9 mouse cellular contexts compared by ENCODE assay signal in genomic region chr12:8291157-8291853, GRCm38 (mm10). TPM values are rescaled to one million over a fixed set of nuclear protein-coding genes. Genes with fewer than 3 reads are reported as not detected.
DNase-seq lines count a peak whose midpoint lies in the region; ATAC-seq and TF ChIP-seq lines count a peak whose summit lies in the region.
"Had no signal": no experiment of that assay in that cellular context is flagged by ENCODE, and none has a peak within 500 bp of the region (broad histone marks: within the 10 kb centered on the region; RNA-seq: fewer than 3 reads in every experiment).

No protein-coding gene starts in this region.

- peak; percentile 26 to 38 for DNase-seq in heart, postnatal 10 days
- DNase-seq in cerebellum, postnatal 4 days (ENCODE audit: low spot score in 2 of 2): peak; percentile 25 to 67
- peak; percentile 19 for DNase-seq in limb, embryonic 11.5 days (ENCODE audit: low spot score)
- DNase-seq in lung, postnatal 0 days (ENCODE audit: low spot score): no peak
- no peak for DNase-seq in layer of hippocampus, postnatal 14 days (ENCODE audit: low spot score in 2 of 2)

- no peak overlapping the region for H3K4me2 ChIP-seq in heart, embryonic 12.5 days
- no peak overlapping the region for H3K4me2 ChIP-seq in limb, embryonic 11.5 days (ENCODE audit: low read depth, severe bottlenecking)
- no peak overlapping the region for H3K4me2 ChIP-seq in liver, embryonic 12.5 days
- H3K4me2 ChIP-seq in lung, postnatal 0 days (replicated peaks; ENCODE audit: low read depth, low read length): no peak overlapping the region

- no peaks in the 10 kb centered on the region for H3K4me1 ChIP-seq in heart, embryonic 12.5 days (replicated peaks)
- H3K4me1 ChIP-seq in limb, embryonic 11.5 days (ENCODE audit: control insufficient read depth, insufficient read depth, low read length): no peaks in the 10 kb centered on the region
- H3K4me1 ChIP-seq in liver, embryonic 12.5 days: no peaks in the 10 kb centered on the region
- no peaks in the 10 kb centered on the region for H3K4me1 ChIP-seq in lung, postnatal 0 days (ENCODE audit: insufficient read depth, low read depth, low read length)

- intact Hi-C loops in heart, postnatal 10 days (cut with DNase I): no loop called here

- H3K9ac ChIP-seq in heart, embryonic 12.5 days: no peak overlapping the region
- H3K9ac ChIP-seq in limb, embryonic 11.5 days (ENCODE audit: low read length): no peak overlapping the region
- no peak overlapping the region for H3K9ac ChIP-seq in liver, embryonic 12.5 days
- H3K9ac ChIP-seq in lung, postnatal 0 days (replicated peaks; ENCODE audit: low read depth): no peak overlapping the region

- no peaks in the 10 kb centered on the region; the same call in 1 of the 2 replicates for H3K9me3 ChIP-seq in heart, embryonic 12.5 days (replicated peaks)
- no peaks in the 10 kb centered on the region; the same call in 1 of the 2 replicates for H3K9me3 ChIP-seq in limb, embryonic 11.5 days (ENCODE audit: control insufficient read depth, low read length)
- no peaks in the 10 kb centered on the region for H3K9me3 ChIP-seq in liver, embryonic 12.5 days (replicated peaks)
- H3K9me3 ChIP-seq in lung, postnatal 0 days (ENCODE audit: low read length): no peaks in the 10 kb centered on the region
- H3K9me3 ChIP-seq: megakaryocyte, embryonic 14.5 days had no signal

- H3K4me3 ChIP-seq in heart, embryonic 12.5 days: no peak overlapping the region
- H3K4me3 ChIP-seq in limb, embryonic 11.5 days (ENCODE audit: low read depth, low read length): no peak overlapping the region
- H3K4me3 ChIP-seq in liver, embryonic 12.5 days: no peak overlapping the region
- no peak overlapping the region for H3K4me3 ChIP-seq in lung, postnatal 0 days (ENCODE audit: low read depth, low read length)
- H3K4me3 ChIP-seq: megakaryocyte, embryonic 14.5 days had no signal

- no peak for ATAC-seq in heart, embryonic 12.5 days (ENCODE audit: insufficient number of reproducible peaks, low FRiP score)
- ATAC-seq in cerebellum, adult (ENCODE audit: insufficient number of reproducible peaks, low FRiP score, low TSS enrichment): peak; percentile 54
- no peak for ATAC-seq in limb, embryonic 11.5 days (ENCODE audit: insufficient number of reproducible peaks, low FRiP score, low TSS enrichment, low read depth)
- ATAC-seq in liver, embryonic 12.5 days: no peak
- no peak for ATAC-seq in lung, postnatal 0 days

- H3K27me3 ChIP-seq in heart, embryonic 12.5 days (replicated peaks): peaks cover 23% of the 10 kb centered on the region
- H3K27me3 ChIP-seq in limb, embryonic 11.5 days (ENCODE audit: control insufficient read depth, insufficient read depth, low read length): no peaks in the 10 kb centered on the region; the same call in none of the 2 replicates
- H3K27me3 ChIP-seq in liver, embryonic 12.5 days (replicated peaks): peaks cover 29% of the 10 kb centered on the region
- H3K27me3 ChIP-seq in lung, postnatal 0 days (replicated peaks; ENCODE audit: insufficient read depth, low read length): 0 out of 2 replicates have a peak, but pooled peaks cover 4% of the 10 kb centered on the region

- TF ChIP-seq CTCF in lung, postnatal 0 days (IDR thresholded peaks at IDR 0.05): no peak

- WGBS in heart, embryonic 12.5 days: 72% methylated on average over 15 of the region's 15 CpGs
- WGBS in limb, embryonic 11.5 days: 71% methylated on average over 15 of the region's 15 CpGs
- WGBS in liver, embryonic 12.5 days (ENCODE audit: insufficient replicate concordance): 73% methylated on average over 15 of the region's 15 CpGs
- 69% methylated on average over 15 of the region's 15 CpGs for WGBS in lung, postnatal 0 days

- H3K27ac ChIP-seq in heart, embryonic 12.5 days (ENCODE audit: poor library complexity, severe bottlenecking): no peak overlapping the region
- H3K27ac ChIP-seq in limb, embryonic 11.5 days (replicated peaks; ENCODE audit: low read depth, low read length): no peak overlapping the region
- no peak overlapping the region for H3K27ac ChIP-seq in liver, embryonic 12.5 days
- no peak overlapping the region for H3K27ac ChIP-seq in lung, postnatal 0 days (ENCODE audit: low read length)

- TF ChIP-seq EP300 in lung, postnatal 0 days (IDR thresholded peaks at IDR 0.05): no peak

- H3K36me3 ChIP-seq in heart, embryonic 12.5 days: peaks cover 8% of the 10 kb centered on the region
- no peaks in the 10 kb centered on the region for H3K36me3 ChIP-seq in limb, embryonic 11.5 days (ENCODE audit: control insufficient read depth, insufficient read depth, low read length)
- H3K36me3 ChIP-seq in liver, embryonic 12.5 days: no peaks in the 10 kb centered on the region
- H3K36me3 ChIP-seq in lung, postnatal 0 days (ENCODE audit: insufficient read depth, low read length): no peaks in the 10 kb centered on the region

RNA-seq across cellular contexts. Expression of gene Gdf7, which starts 10.4 kb away (rescaled TPM):
- total RNA-seq in heart, postnatal 10 days (2021): under 1 TPM in 1 of 2 experiments, not detected in 1; 0.48 TPM
- polyA plus RNA-seq in heart, embryonic 12.5 days (2016; fragmentation: Nextera tagmentation; extraction: Ambion mirVana): 0.24 and 0.27 TPM in 2 replicates
- 0.13 and 0.23 TPM in 2 replicates for polyA plus RNA-seq in limb, embryonic 11.5 days (2014; fragmentation: Nextera tagmentation; extraction: Ambion mirVana)
- not detected in 2 replicates for polyA plus RNA-seq in liver, embryonic 12.5 days (2016; fragmentation: Nextera tagmentation; extraction: Ambion mirVana)
- not detected in 2 replicates for polyA plus RNA-seq in lung, postnatal 0 days (2015; fragmentation: Nextera tagmentation; extraction: Ambion mirVana)
- under 1 TPM; 0.23 to 0.26 TPM for total RNA-seq in layer of hippocampus, postnatal 14 days (2021)

RNA-seq across cellular contexts. Expression of gene Hs1bp3, which starts 21.9 kb away (rescaled TPM):
- total RNA-seq in heart, postnatal 10 days (2021): 10 to 100 TPM; 11.3 to 15.1 TPM
- 16.5 and 18.3 TPM in 2 replicates for polyA plus RNA-seq in heart, embryonic 12.5 days (2016; fragmentation: Nextera tagmentation; extraction: Ambion mirVana)
- polyA plus RNA-seq in limb, embryonic 11.5 days (2014; fragmentation: Nextera tagmentation; extraction: Ambion mirVana): 11.8 and 13.0 TPM in 2 replicates
- polyA plus RNA-seq in liver, embryonic 12.5 days (2016; fragmentation: Nextera tagmentation; extraction: Ambion mirVana): 5.4 and 6.1 TPM in 2 replicates
- 8.6 and 8.7 TPM in 2 replicates for polyA plus RNA-seq in lung, postnatal 0 days (2015; fragmentation: Nextera tagmentation; extraction: Ambion mirVana)
- 10 to 100 TPM; 10.3 to 11.6 TPM for total RNA-seq in layer of hippocampus, postnatal 14 days (2021)

Comparison
In these comparisons a context has a peak if more than half of its experiments do, and no peak if none do; other contexts are left out.
1. DNase-seq: peak in heart, postnatal 10 days (2 of 2), cerebellum, postnatal 4 days (2 of 2) and limb, embryonic 11.5 days (single experiment); none in lung, postnatal 0 days (single experiment) and layer of hippocampus, postnatal 14 days (0 of 2).